Comparison of ENCODE assay signal across 10 mouse cellular contexts in the genomic region with DNA sequence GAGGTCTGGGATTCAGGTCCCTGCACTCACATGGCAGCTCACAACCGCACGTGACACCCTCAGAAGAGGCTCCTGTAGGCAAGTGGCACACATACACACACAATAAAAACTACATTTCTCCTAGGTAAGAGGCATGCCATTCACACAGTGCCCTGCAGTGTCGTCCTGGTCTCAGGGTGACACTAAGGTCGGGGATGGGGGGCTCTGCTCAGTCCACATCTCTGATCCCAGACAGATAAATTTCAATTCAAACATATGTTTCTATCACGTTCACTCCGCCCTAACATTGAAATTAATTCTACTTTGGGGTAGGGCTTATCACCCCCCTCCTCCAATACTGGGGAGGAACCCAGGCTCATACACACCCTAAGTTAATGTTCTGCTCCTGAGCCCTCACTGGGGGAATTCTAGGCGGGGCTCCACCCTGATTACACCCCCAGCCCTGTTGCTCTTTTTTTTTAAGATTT. TPM values are rescaled to one million over a fixed set of nuclear protein-coding genes. Genes with fewer than 3 reads are reported as not detected.
DNase-seq lines count a peak whose midpoint lies in the region; ATAC-seq and TF ChIP-seq lines count a peak whose summit lies in the region.
"Had no signal": no experiment of that assay in that cellular context is flagged by ENCODE, and none has a peak within 500 bp of the region (broad histone marks: within the 10 kb centered on the region; RNA-seq: fewer than 3 reads in every experiment).

No protein-coding gene starts in this region.

- 84% methylated on average over 7 of the region's 7 CpGs for WGBS in kidney, embryonic 14.5 days
- 87% methylated on average over 7 of the region's 7 CpGs for WGBS in forebrain, postnatal 0 days
- 50% methylated on average over 7 of the region's 7 CpGs for WGBS in liver, postnatal 0 days (ENCODE audit: insufficient replicate concordance)
- 84% methylated on average over 7 of the region's 7 CpGs for WGBS in lung, postnatal 0 days

- peak overlapping the region; percentile 65; the same call in 1 of the 2 replicates for H3K4me2 ChIP-seq in kidney, embryonic 14.5 days (replicated peaks; ENCODE audit: low read depth, low read length)
- H3K4me2 ChIP-seq in forebrain, postnatal 0 days (ENCODE audit: low read depth): peak overlapping the region; percentile 75
- peak overlapping the region; percentile 92 for H3K4me2 ChIP-seq in liver, postnatal 0 days (ENCODE audit: low read depth, low read length)
- H3K4me2 ChIP-seq in lung, postnatal 0 days (replicated peaks; ENCODE audit: low read depth, low read length): no peak overlapping the region

- TF ChIP-seq CTCF in MEL (IDR thresholded peaks at IDR 0.05 in 2 of 3, conservative IDR thresholded peaks at IDR 0.05 in 1 of 3; ENCODE audit: control insufficient read depth in 1 of 3, insufficient read depth in 1 of 3, low read depth in 2 of 3, low read length in 3 of 3, poor library complexity in 1 of 3, severe bottlenecking in 1 of 3): no peak
- TF ChIP-seq CTCF in forebrain, postnatal 0 days (IDR thresholded peaks at IDR 0.05; ENCODE audit: low read depth): no peak
- no peak for TF ChIP-seq CTCF in liver, postnatal 0 days (IDR thresholded peaks at IDR 0.05; ENCODE audit: low read depth)
- no peak for TF ChIP-seq CTCF in lung, postnatal 0 days (IDR thresholded peaks at IDR 0.05)

- H3K79me2 ChIP-seq in MEL (ENCODE audit: control insufficient read depth, insufficient read depth, low read length, poor library complexity): peaks cover 4% of the 10 kb centered on the region

- H3K36me3 ChIP-seq in kidney, embryonic 14.5 days (ENCODE audit: control insufficient read depth, insufficient read depth, low read length): no peaks in the 10 kb centered on the region
- peaks cover 0 to 41% of the 10 kb centered on the region in 2 experiments; a peak in 2 of 4 replicates for H3K36me3 ChIP-seq in MEL (ENCODE audit: control insufficient read depth in 1 of 2, insufficient read depth in 2 of 2, low read length in 2 of 2)
- no peaks in the 10 kb centered on the region for H3K36me3 ChIP-seq in forebrain, postnatal 0 days (ENCODE audit: insufficient read depth)
- H3K36me3 ChIP-seq in liver, postnatal 0 days (replicated peaks; ENCODE audit: insufficient read depth, low read length): peaks cover 2% of the 10 kb centered on the region; the same call in 1 of the 2 replicates
- no peaks in the 10 kb centered on the region for H3K36me3 ChIP-seq in lung, postnatal 0 days (ENCODE audit: insufficient read depth, low read length)

- no peak for TF ChIP-seq EP300 in MEL (IDR thresholded peaks at IDR 0.05; ENCODE audit: low read depth in 1 of 2, low read length in 2 of 2)
- TF ChIP-seq EP300 in liver, postnatal 0 days (IDR thresholded peaks at IDR 0.05; ENCODE audit: low read depth): no peak
- TF ChIP-seq EP300 in lung, postnatal 0 days (IDR thresholded peaks at IDR 0.05): no peak

- H3K4me1 ChIP-seq in kidney, embryonic 14.5 days (ENCODE audit: control insufficient read depth, insufficient read depth, low read length): peaks cover 28% of the 10 kb centered on the region
- H3K4me1 ChIP-seq in MEL (ENCODE audit: control insufficient read depth in 1 of 2, insufficient read depth in 2 of 2, low read length in 2 of 2): peaks cover 33 to 58% of the 10 kb centered on the region in 2 experiments
- H3K4me1 ChIP-seq in forebrain, postnatal 0 days (ENCODE audit: insufficient read depth): peaks cover 20% of the 10 kb centered on the region
- peaks cover 75% of the 10 kb centered on the region for H3K4me1 ChIP-seq in liver, postnatal 0 days (ENCODE audit: insufficient read depth)
- peaks cover 25% of the 10 kb centered on the region for H3K4me1 ChIP-seq in lung, postnatal 0 days (ENCODE audit: insufficient read depth, low read depth, low read length)

- no peak overlapping the region for H3K4me3 ChIP-seq in kidney, embryonic 14.5 days (ENCODE audit: low read length)
- H3K4me3 ChIP-seq in MEL (ENCODE audit: control insufficient read depth in 1 of 2, insufficient read depth in 1 of 2, low read depth in 2 of 2, low read length in 2 of 2): no peak overlapping the region; a peak in 1 of 4 replicates
- H3K4me3 ChIP-seq in forebrain, postnatal 0 days (ENCODE audit: low read depth, low read length): no peak overlapping the region
- peak overlapping the region; percentile 64; the same call in 1 of the 2 replicates for H3K4me3 ChIP-seq in liver, postnatal 0 days (ENCODE audit: low read depth, low read length)
- no peak overlapping the region for H3K4me3 ChIP-seq in lung, postnatal 0 days (ENCODE audit: low read depth, low read length)

- no peak for TF ChIP-seq POLR2A in MEL (IDR thresholded peaks at IDR 0.05; ENCODE audit: control insufficient read depth in 1 of 2, insufficient read depth in 1 of 2, low read depth in 1 of 2, low read length in 2 of 2, poor library complexity in 1 of 2)

- H3K9me3 ChIP-seq in kidney, embryonic 14.5 days (ENCODE audit: control insufficient read depth, low read length): no peaks in the 10 kb centered on the region
- no peaks in the 10 kb centered on the region for H3K9me3 ChIP-seq in MEL (replicated peaks; ENCODE audit: insufficient read depth, low read length)
- H3K9me3 ChIP-seq in forebrain, postnatal 0 days (ENCODE audit: low read length): no peaks in the 10 kb centered on the region
- no peaks in the 10 kb centered on the region for H3K9me3 ChIP-seq in liver, postnatal 0 days (ENCODE audit: low read length)
- no peaks in the 10 kb centered on the region for H3K9me3 ChIP-seq in lung, postnatal 0 days (ENCODE audit: low read length)

- no peak overlapping the region; the same call in 1 of the 2 replicates for H3K9ac ChIP-seq in kidney, embryonic 14.5 days (ENCODE audit: low read depth, low read length)
- peak overlapping the region; percentile 8; the same call in 1 of the 2 replicates for H3K9ac ChIP-seq in MEL (ENCODE audit: control insufficient read depth, low read depth, low read length, poor library complexity, severe bottlenecking)
- H3K9ac ChIP-seq in forebrain, postnatal 0 days: no peak overlapping the region
- peak overlapping the region; percentile 80 for H3K9ac ChIP-seq in liver, postnatal 0 days (replicated peaks)
- H3K9ac ChIP-seq in lung, postnatal 0 days (replicated peaks; ENCODE audit: low read depth): no peak overlapping the region

- DNase-seq in kidney, postnatal 25 days: no peak
- no peak for DNase-seq in MEL (ENCODE audit: low read depth, low spot score)
- DNase-seq in forebrain, postnatal 0 days: no peak
- no peak for DNase-seq in liver, postnatal 0 days
- DNase-seq in adrenal gland, postnatal 10 days: no peak
- no peak for DNase-seq in gastrocnemius, adult 8-10 months (ENCODE audit: low spot score in 2 of 2)
- DNase-seq in lung, postnatal 0 days (ENCODE audit: low spot score): no peak
- DNase-seq: embryo, embryonic 11 days; kidney, adult 2 months had no signal

- H3K27ac ChIP-seq in kidney, embryonic 14.5 days (ENCODE audit: low read depth, low read length): no peak overlapping the region
- peak overlapping the region; percentile 75; the same call in 1 of the 2 replicates for H3K27ac ChIP-seq in MEL (ENCODE audit: control insufficient read depth, low read depth, low read length)
- H3K27ac ChIP-seq in forebrain, postnatal 0 days (ENCODE audit: low read depth, low read length): no peak overlapping the region
- H3K27ac ChIP-seq in liver, postnatal 0 days (ENCODE audit: low read depth): peak overlapping the region; percentile 96; the same call in 1 of the 2 replicates
- no peak overlapping the region for H3K27ac ChIP-seq in lung, postnatal 0 days (ENCODE audit: low read length)

- no peaks in the 10 kb centered on the region for H3K27me3 ChIP-seq in kidney, embryonic 14.5 days (ENCODE audit: control insufficient read depth, insufficient read depth, low read length)
- H3K27me3 ChIP-seq in MEL (ENCODE audit: control insufficient read depth in 1 of 2, insufficient read depth in 2 of 2, low read length in 2 of 2): no peaks in the 10 kb centered on the region
- no peaks in the 10 kb centered on the region for H3K27me3 ChIP-seq in forebrain, postnatal 0 days (ENCODE audit: insufficient read depth, low read length)
- no peaks in the 10 kb centered on the region for H3K27me3 ChIP-seq in liver, postnatal 0 days (ENCODE audit: insufficient read depth, low read length)
- H3K27me3 ChIP-seq in lung, postnatal 0 days (replicated peaks; ENCODE audit: insufficient read depth, low read length): no peaks in the 10 kb centered on the region

- no peak for TF ChIP-seq RAD21 in MEL (IDR thresholded peaks at IDR 0.05; ENCODE audit: low read depth, low read length)

- ATAC-seq in kidney, embryonic 14.5 days (ENCODE audit: low FRiP score, low TSS enrichment): no peak
- ATAC-seq in forebrain, postnatal 0 days: no peak
- ATAC-seq in liver, postnatal 0 days: no peak
- no peak for ATAC-seq in lung, postnatal 0 days

RNA-seq across cellular contexts. Expression of a gene that starts 1.7 kb away (rescaled TPM):
- polyA plus RNA-seq in kidney, embryonic 14.5 days (2014; fragmentation: Nextera tagmentation; extraction: Ambion mirVana): 23.3 and 34.4 TPM in 2 replicates
- total RNA-seq in MEL (2012; rRNA removed): 38.3 and 38.7 TPM in 2 replicates
- polyA plus RNA-seq in MEL (2012; ENCODE audit: insufficient read depth in 1 of 2, insufficient read length in 2 of 2, low read depth in 1 of 2, low replicate concordance in 2 of 2, missing spikeins in 1 of 2): 10 to 100 TPM in 1 of 2 experiments, not detected in 1; 63.4 TPM
- 54.1 and 57.8 TPM in 2 replicates for total RNA-seq in forebrain, postnatal 0 days (2014; rRNA removed)
- 38.9 and 45.9 TPM in 2 replicates for polyA plus RNA-seq in forebrain, postnatal 0 days (2015; fragmentation: Nextera tagmentation; extraction: Ambion mirVana)
- 14.7 and 17.3 TPM in 2 replicates for polyA plus RNA-seq in liver, postnatal 0 days (2015; fragmentation: Nextera tagmentation; extraction: Ambion mirVana)
- 10 to 100 TPM; 17.7 to 20.1 TPM for total RNA-seq in adrenal gland, postnatal 10 days (2021)
- total RNA-seq in gastrocnemius, adult 8-10 months (2022): 1 to 10 TPM; 2.6 to 3.6 (median 3.4) TPM
- polyA plus RNA-seq in lung, postnatal 0 days (2015; fragmentation: Nextera tagmentation; extraction: Ambion mirVana): 32.6 and 37.0 TPM in 2 replicates

RNA-seq across cellular contexts. Expression of a gene that starts 1.9 kb away (rescaled TPM):
- 8.5 and 14.6 TPM in 2 replicates for polyA plus RNA-seq in kidney, embryonic 14.5 days (2014; fragmentation: Nextera tagmentation; extraction: Ambion mirVana)
- total RNA-seq in MEL (2012; rRNA removed): 1.0 and 1.5 TPM in 2 replicates
- 1 to 10 TPM in 1 of 2 experiments, not detected in 1; 3.8 TPM for polyA plus RNA-seq in MEL (2012; ENCODE audit: insufficient read depth in 1 of 2, insufficient read length in 2 of 2, low read depth in 1 of 2, low replicate concordance in 2 of 2, missing spikeins in 1 of 2)
- 37.9 and 39.5 TPM in 2 replicates for total RNA-seq in forebrain, postnatal 0 days (2014; rRNA removed)
- 34.4 and 36.7 TPM in 2 replicates for polyA plus RNA-seq in forebrain, postnatal 0 days (2015; fragmentation: Nextera tagmentation; extraction: Ambion mirVana)
- 7.9 and 10.4 TPM in 2 replicates for polyA plus RNA-seq in liver, postnatal 0 days (2015; fragmentation: Nextera tagmentation; extraction: Ambion mirVana)
- 10 to 100 TPM in 1 of 2 experiments, 1 to 10 TPM in 1; 6.9 to 13.1 TPM for total RNA-seq in adrenal gland, postnatal 10 days (2021)
- 1 to 10 TPM; 1.0 to 3.1 (median 2.7) TPM for total RNA-seq in gastrocnemius, adult 8-10 months (2022)
- polyA plus RNA-seq in lung, postnatal 0 days (2015; fragmentation: Nextera tagmentation; extraction: Ambion mirVana): 28.7 and 28.8 TPM in 2 replicates

RNA-seq across cellular contexts. Expression of a gene that starts 22.2 kb away (rescaled TPM):
- polyA plus RNA-seq in kidney, embryonic 14.5 days (2014; fragmentation: Nextera tagmentation; extraction: Ambion mirVana): 68.1 and 99.2 TPM in 2 replicates
- 68.6 and 87.1 TPM in 2 replicates for total RNA-seq in MEL (2012; rRNA removed)
- polyA plus RNA-seq in MEL (2012; ENCODE audit: insufficient read depth in 1 of 2, insufficient read length in 2 of 2, low read depth in 1 of 2, low replicate concordance in 2 of 2, missing spikeins in 1 of 2): 100 to 1,000 TPM in 1 of 2 experiments, 10 to 100 TPM in 1; 47.4 to 184 TPM
- 55.2 and 69.8 TPM in 2 replicates for total RNA-seq in forebrain, postnatal 0 days (2014; rRNA removed)
- polyA plus RNA-seq in forebrain, postnatal 0 days (2015; fragmentation: Nextera tagmentation; extraction: Ambion mirVana): 42.4 and 43.6 TPM in 2 replicates
- polyA plus RNA-seq in liver, postnatal 0 days (2015; fragmentation: Nextera tagmentation; extraction: Ambion mirVana): 45.8 and 46.1 TPM in 2 replicates
- total RNA-seq in adrenal gland, postnatal 10 days (2021): 100 to 1,000 TPM; 249 to 298 TPM
- total RNA-seq in gastrocnemius, adult 8-10 months (2022): 100 to 1,000 TPM; 226 to 292 (median 253) TPM
- 92.2 and 103 TPM in 2 replicates for polyA plus RNA-seq in lung, postnatal 0 days (2015; fragmentation: Nextera tagmentation; extraction: Ambion mirVana)

RNA-seq across cellular contexts. Expression of a gene that starts 42.0 kb away (rescaled TPM):
- 70.8 and 80.6 TPM in 2 replicates for polyA plus RNA-seq in kidney, embryonic 14.5 days (2014; fragmentation: Nextera tagmentation; extraction: Ambion mirVana)
- total RNA-seq in MEL (2012; rRNA removed): 29.6 and 32.7 TPM in 2 replicates
- 100 to 1,000 TPM in 1 of 2 experiments, 10 to 100 TPM in 1; 54.5 to 260 TPM for polyA plus RNA-seq in MEL (2012; ENCODE audit: insufficient read depth in 1 of 2, insufficient read length in 2 of 2, low read depth in 1 of 2, low replicate concordance in 2 of 2, missing spikeins in 1 of 2)
- total RNA-seq in forebrain, postnatal 0 days (2014; rRNA removed): 137 and 176 TPM in 2 replicates
- polyA plus RNA-seq in forebrain, postnatal 0 days (2015; fragmentation: Nextera tagmentation; extraction: Ambion mirVana): 63.8 and 87.7 TPM in 2 replicates
- 16.4 and 19.0 TPM in 2 replicates for polyA plus RNA-seq in liver, postnatal 0 days (2015; fragmentation: Nextera tagmentation; extraction: Ambion mirVana)
- 10 to 100 TPM; 64.7 to 82.6 TPM for total RNA-seq in adrenal gland, postnatal 10 days (2021)
- total RNA-seq in gastrocnemius, adult 8-10 months (2022): 10 to 100 TPM; 24.1 to 29.3 (median 27.8) TPM
- polyA plus RNA-seq in lung, postnatal 0 days (2015; fragmentation: Nextera tagmentation; extraction: Ambion mirVana): 49.3 and 58.2 TPM in 2 replicates

RNA-seq across cellular contexts. Expression of a gene that starts 43.2 kb away (rescaled TPM):
- 63.4 and 80.2 TPM in 2 replicates for polyA plus RNA-seq in kidney, embryonic 14.5 days (2014; fragmentation: Nextera tagmentation; extraction: Ambion mirVana)
- total RNA-seq in MEL (2012; rRNA removed): 35.4 and 43.1 TPM in 2 replicates
- 10 to 100 TPM in 1 of 2 experiments, not detected in 1; 81.8 TPM for polyA plus RNA-seq in MEL (2012; ENCODE audit: insufficient read depth in 1 of 2, insufficient read length in 2 of 2, low read depth in 1 of 2, low replicate concordance in 2 of 2, missing spikeins in 1 of 2)
- total RNA-seq in forebrain, postnatal 0 days (2014; rRNA removed): 105 and 131 TPM in 2 replicates
- polyA plus RNA-seq in forebrain, postnatal 0 days (2015; fragmentation: Nextera tagmentation; extraction: Ambion mirVana): 70.4 and 77.6 TPM in 2 replicates
- 10.7 and 11.5 TPM in 2 replicates for polyA plus RNA-seq in liver, postnatal 0 days (2015; fragmentation: Nextera tagmentation; extraction: Ambion mirVana)
- 10 to 100 TPM; 50.4 to 65.3 TPM for total RNA-seq in adrenal gland, postnatal 10 days (2021)
- 10 to 100 TPM; 36.7 to 40.7 (median 39.7) TPM for total RNA-seq in gastrocnemius, adult 8-10 months (2022)
- polyA plus RNA-seq in lung, postnatal 0 days (2015; fragmentation: Nextera tagmentation; extraction: Ambion mirVana): 41.7 and 42.9 TPM in 2 replicates

Comparison
In these comparisons a context has a peak if more than half of its experiments do, and no peak if none do; other contexts are left out.
1. H3K27ac ChIP-seq: peak in MEL (single experiment) and liver, postnatal 0 days (single experiment); none in kidney, embryonic 14.5 days (single experiment), forebrain, postnatal 0 days (single experiment) and lung, postnatal 0 days (single experiment).
2. H3K9ac ChIP-seq: peak in MEL (single experiment) and liver, postnatal 0 days (single experiment); none in kidney, embryonic 14.5 days (single experiment), forebrain, postnatal 0 days (single experiment) and lung, postnatal 0 days (single experiment).